Mouse (Mus musculus) heart, embryonic 15.5 days (tissue): ENCODE results near the gene Ctla4. TPM values are rescaled to one million over a fixed set of nuclear protein-coding genes. Genes with fewer than 3 reads are reported as not detected.

ENCODE experiments used
- ATAC-seq: fragments of 200-750 bp; cut with Nextera tagmentation; replicated peaks from 2 replicates; pipeline ENCODE4 v1.8.0; 2017; ENCODE audit warnings: low read depth, moderate TSS enrichment; ENCODE audit not compliant: insufficient number of reproducible peaks, insufficient read depth, low FRiP score
- H3K27ac ChIP-seq: fragments of 300-500 bp; sonication (generic); 2 replicates; pipeline ENCODE4 v1.5.1; 2015; ENCODE audit warnings: mild to moderate bottlenecking, inconsistent platforms
- H3K27me3 ChIP-seq: fragments of 300-500 bp; sonication (generic); 2 replicates; pipeline ENCODE4 v1.6.1; 2015; ENCODE audit warnings: inconsistent platforms
- H3K36me3 ChIP-seq: fragments of 300-500 bp; sonication (generic); 2 replicates; pipeline ENCODE4 v1.6.1; 2015; ENCODE audit warnings: mild to moderate bottlenecking, inconsistent platforms
- H3K4me1 ChIP-seq: fragments of 300-500 bp; sonication (generic); replicated peaks from 2 replicates; pipeline ENCODE4 v1.6.1; 2015; ENCODE audit warnings: inconsistent platforms
- H3K4me2 ChIP-seq: fragments of 300-500 bp; sonication (generic); 2 replicates; pipeline ENCODE4 v1.6.1; 2015; ENCODE audit warnings: inconsistent platforms, mild to moderate bottlenecking, moderate library complexity
- H3K4me3 ChIP-seq: fragments of 300-500 bp; sonication (generic); 2 replicates; pipeline ENCODE4 v1.5.1; 2015; ENCODE audit warnings: mild to moderate bottlenecking, inconsistent platforms
- H3K9ac ChIP-seq: fragments of 300-500 bp; sonication (generic); 2 replicates; pipeline ENCODE4 v1.6.1; 2015; ENCODE audit warnings: mild to moderate bottlenecking, inconsistent platforms
- H3K9me3 ChIP-seq: fragments of 300-500 bp; sonication (generic); replicated peaks from 2 replicates; pipeline ENCODE4 v1.6.1; 2016; ENCODE audit warnings: inconsistent platforms
- WGBS: fragments of 180-500 bp; shearing (Covaris S2); methylation state at CpG from one replicate; pipeline ENCODE4 v1.1.7; 2015; ENCODE audit warnings: mixed read lengths; 5-methylcytosine and 5-hydroxymethylcytosine counted together
- polyA plus RNA-seq: library from polyadenylated mRNA; unstranded; fragments of >200 nt; fragmentation: Nextera tagmentation; extraction: Ambion mirVana; gene quantifications from 2 replicates; pipeline ENCODE4 v1.2.1, GENCODE M21; 2015

Ctla4 gene
- polyA plus RNA-seq, 1 experiment from 2014 or later: 0.20 TPM

DNA sequence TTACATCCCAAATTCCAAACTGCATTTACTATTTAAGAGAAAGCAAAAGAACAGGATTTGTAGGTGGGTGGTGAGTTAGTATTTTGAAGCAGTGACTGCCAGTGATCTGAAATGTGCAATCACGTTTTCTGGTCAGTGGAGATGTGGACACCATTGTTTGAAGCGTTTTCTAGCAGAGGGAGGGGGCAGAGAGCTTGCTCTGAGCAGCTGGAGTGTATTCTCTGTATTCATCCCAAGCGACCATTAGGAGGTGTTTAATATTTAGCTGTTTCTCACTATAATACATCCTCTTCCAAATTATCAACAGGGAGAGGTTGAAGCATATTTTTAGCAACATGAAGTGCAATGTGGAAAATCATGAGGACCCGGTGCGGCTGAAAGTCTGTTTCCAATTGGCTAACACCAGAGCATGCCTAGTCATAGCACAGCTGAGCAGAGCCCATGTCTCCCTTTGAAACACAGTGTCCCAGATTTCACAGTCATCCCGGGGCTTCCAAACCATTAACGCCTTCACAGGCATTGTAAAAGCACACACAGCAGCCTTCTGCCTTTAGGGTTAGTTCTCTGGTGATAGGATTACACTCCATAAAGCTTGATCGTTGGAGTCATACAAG is 49.3 kb downstream of the Ctla4 start:
- peaks cover 8% of the 10 kb centered on the region for H3K4me1 ChIP-seq
- no peak overlapping the region for H3K9ac ChIP-seq
- 43% methylated on average over 8 of the region's 8 CpGs for WGBS
- H3K27me3 ChIP-seq: no peaks in the 10 kb centered on the region
- no peaks in the 10 kb centered on the region for H3K36me3 ChIP-seq
- H3K9me3 ChIP-seq: no peaks in the 10 kb centered on the region
- H3K27ac ChIP-seq: peak overlapping the region; percentile 17
- H3K4me3 ChIP-seq: no peak overlapping the region
- peak; percentile 53; the same call in 1 of the 2 replicates for ATAC-seq
- peak overlapping the region; percentile 12; the same call in 1 of the 2 replicates for H3K4me2 ChIP-seq

DNA sequence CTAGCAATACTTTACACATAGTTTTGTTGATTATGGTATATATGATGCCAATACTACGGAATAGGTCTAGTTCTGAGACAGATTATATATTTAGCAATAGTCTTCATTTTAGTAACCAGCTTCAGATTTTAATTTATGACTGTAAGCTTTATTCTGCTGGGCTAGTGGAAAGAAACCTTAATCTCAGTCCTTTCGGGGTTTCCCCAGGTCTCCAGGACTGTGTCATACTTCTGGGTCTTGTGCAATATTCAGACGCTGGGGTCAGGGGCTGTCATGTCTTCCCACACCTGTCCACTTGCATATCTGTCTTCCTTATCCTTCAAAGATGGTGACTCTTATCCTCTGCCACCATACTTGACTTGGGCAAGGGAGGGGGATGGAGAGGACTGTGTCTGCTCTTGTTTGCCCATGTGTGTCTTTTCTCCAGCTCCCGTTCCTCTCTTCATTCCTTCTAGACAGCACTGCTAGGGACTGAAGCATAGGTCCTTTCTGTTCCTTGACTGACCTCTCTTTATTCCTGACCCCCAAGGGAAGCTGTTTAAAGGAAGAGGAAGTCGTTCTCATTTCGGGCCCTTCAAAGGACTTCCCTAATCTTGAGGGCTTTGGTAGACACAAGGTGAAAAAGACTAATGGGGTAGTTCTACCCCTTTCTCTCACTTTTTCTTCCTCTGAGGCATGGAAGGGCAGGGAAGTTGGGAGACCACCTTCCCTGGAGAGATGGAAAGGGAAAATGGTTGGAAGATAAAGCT is 50.3 kb downstream of the Ctla4 start:
- Histone ChIP-seq H3K4me2 (no peak overlapping the region), H3K4me3 (no peak overlapping the region), H3K4me1 (peaks cover 8% of the 10 kb centered on the region), H3K27ac (no peak overlapping the region), H3K36me3 (no peaks in the 10 kb centered on the region), H3K9ac (no peak overlapping the region), H3K27me3 (no peaks in the 10 kb centered on the region), H3K9me3 (no peaks in the 10 kb centered on the region)
- ATAC-seq: no peak
- WGBS: 69% methylated on average over 6 of the region's 6 CpGs

GRCm38 (mm10) chr1:60938256-60938655 is 51.5 kb downstream of the Ctla4 start:
- Histone ChIP-seq H3K27me3 (no peaks in the 10 kb centered on the region), H3K9me3 (no peaks in the 10 kb centered on the region), H3K9ac (no peak overlapping the region), H3K4me1 (peaks cover 8% of the 10 kb centered on the region), H3K4me2 (no peak overlapping the region), H3K4me3 (no peak overlapping the region), H3K36me3 (no peaks in the 10 kb centered on the region), H3K27ac (no peak overlapping the region)
- ATAC-seq: no peak
- WGBS: 66% methylated on average over 2 of the region's 2 CpGs

- H3K9ac ChIP-seq: no peak overlapping the region
- no peak overlapping the region for H3K4me2 ChIP-seq
- no peaks in the 10 kb centered on the region for H3K27me3 ChIP-seq
- 73% methylated on average over 5 of the region's 5 CpGs for WGBS
- no peak overlapping the region for H3K27ac ChIP-seq
- H3K36me3 ChIP-seq: no peaks in the 10 kb centered on the region
- H3K9me3 ChIP-seq: no peaks in the 10 kb centered on the region
- peaks cover 8% of the 10 kb centered on the region for H3K4me1 ChIP-seq
- no peak for ATAC-seq
- H3K4me3 ChIP-seq: no peak overlapping the region
Observed at GRCm38 (mm10) chr1:60938974-60939373, 52.2 kb downstream of the Ctla4 start.

DNA sequence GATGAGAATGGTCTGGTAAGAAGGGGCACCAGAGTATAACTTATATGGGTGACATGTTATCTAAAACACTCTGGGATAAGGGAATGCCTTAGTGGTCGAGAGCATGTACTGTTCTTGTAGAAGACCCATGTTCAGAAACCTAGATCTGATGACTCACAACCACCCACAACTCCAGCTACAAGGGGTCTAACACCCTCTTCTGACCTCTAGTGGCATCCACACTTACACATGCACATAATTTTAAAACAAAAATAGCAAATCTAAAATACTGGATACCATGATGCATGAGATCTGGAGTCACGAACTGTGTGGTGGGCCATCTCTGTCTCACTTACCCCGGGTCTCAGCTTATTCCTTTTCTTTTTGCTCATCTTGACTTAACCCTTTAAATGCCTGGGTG is 53.2 kb downstream of the Ctla4 start:
- no peak overlapping the region for H3K9ac ChIP-seq
- no peak for ATAC-seq
- 67% methylated on average over 3 of the region's 3 CpGs for WGBS
- no peaks in the 10 kb centered on the region for H3K9me3 ChIP-seq
- H3K4me1 ChIP-seq: peaks cover 8% of the 10 kb centered on the region
- no peak overlapping the region for H3K27ac ChIP-seq
- no peak overlapping the region for H3K4me2 ChIP-seq
- no peak overlapping the region for H3K4me3 ChIP-seq
- no peaks in the 10 kb centered on the region for H3K36me3 ChIP-seq
- H3K27me3 ChIP-seq: no peaks in the 10 kb centered on the region

DNA sequence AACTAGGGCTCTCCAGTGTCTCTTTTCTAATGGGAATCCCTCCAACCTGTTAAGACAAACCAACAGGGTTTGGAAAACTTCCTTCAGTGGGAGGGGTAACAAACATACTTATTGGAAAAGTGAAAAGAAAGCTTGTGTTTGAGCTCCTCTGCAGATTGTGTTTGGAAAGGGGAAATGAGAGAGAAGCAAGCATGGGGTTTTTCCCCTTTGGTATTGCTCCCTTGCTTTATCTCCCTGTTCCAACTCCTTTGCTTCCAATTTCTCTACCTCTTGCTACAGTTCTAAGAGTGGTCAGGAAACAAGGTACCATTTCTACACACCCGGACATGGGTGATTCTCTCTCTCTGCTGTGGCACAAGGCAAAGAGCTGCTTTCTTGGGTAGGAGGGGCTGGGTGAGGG is 53.8 kb downstream of the Ctla4 start:
- no peak overlapping the region for H3K9ac ChIP-seq
- 66% methylated on average over 1 of the region's 1 CpGs for WGBS
- ATAC-seq: no peak

DNA sequence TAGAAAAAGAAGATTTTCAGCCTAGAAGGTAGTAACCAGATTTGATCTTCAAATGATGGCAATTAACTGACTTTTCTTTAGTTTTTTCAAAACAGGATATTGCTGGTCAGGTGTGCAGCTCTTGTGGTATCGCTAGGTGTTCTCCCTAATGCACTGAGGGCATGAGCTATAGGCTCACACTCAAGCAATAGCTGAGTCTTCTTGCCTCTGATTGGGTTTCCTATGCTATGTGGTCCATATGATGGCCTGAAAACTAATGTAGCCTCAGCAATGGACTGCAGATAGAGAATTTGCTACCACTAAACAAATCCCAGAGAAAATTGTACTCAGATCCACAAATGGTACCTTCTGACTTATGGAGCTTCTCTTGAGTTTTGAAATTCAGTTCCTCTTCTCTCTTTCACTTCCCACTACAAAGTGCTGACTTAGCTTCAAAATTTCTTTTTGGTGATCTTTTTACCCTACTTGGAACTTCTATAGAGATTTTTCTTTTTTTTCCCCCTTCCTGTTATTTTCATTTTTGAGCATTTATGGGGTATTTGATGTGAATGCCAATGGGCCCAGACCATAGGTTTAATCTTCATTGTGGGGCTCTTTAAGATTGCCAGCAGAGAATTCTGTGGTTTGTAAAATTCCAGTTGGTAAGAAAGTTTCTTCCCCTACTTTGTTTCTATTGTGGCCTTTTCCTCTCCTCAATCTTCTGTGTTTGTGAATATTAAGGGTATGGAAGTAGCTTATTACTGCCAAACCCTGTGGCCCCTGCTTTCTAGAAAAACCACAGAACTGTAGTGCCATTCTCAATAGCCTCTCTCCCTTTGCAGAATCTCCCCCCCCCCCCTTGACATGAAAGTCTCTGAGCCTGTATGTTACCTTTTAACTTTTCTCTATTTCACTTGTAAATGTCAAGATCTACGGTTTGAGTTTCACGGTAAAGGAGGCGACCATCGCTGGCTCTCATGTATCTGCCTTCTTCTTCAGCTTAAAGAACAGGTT is 54.6 kb downstream of the Ctla4 start:
- ATAC-seq: no peak
- no peak overlapping the region for H3K4me3 ChIP-seq
- H3K4me2 ChIP-seq: no peak overlapping the region
- H3K36me3 ChIP-seq: no peaks in the 10 kb centered on the region
- H3K9ac ChIP-seq: no peak overlapping the region
- no peak overlapping the region for H3K27ac ChIP-seq
- H3K9me3 ChIP-seq: no peaks in the 10 kb centered on the region
- H3K27me3 ChIP-seq: no peaks in the 10 kb centered on the region
- peaks cover 5% of the 10 kb centered on the region for H3K4me1 ChIP-seq
- 90% methylated on average over 5 of the region's 5 CpGs for WGBS

More for the DNA sequence above, 53.8 kb downstream of the Ctla4 start:
- H3K36me3 ChIP-seq: no peaks in the 10 kb centered on the region
- H3K4me3 ChIP-seq: no peak overlapping the region
- peaks cover 8% of the 10 kb centered on the region for H3K4me1 ChIP-seq
- no peak overlapping the region for H3K4me2 ChIP-seq
- no peaks in the 10 kb centered on the region for H3K27me3 ChIP-seq
- no peak overlapping the region for H3K27ac ChIP-seq
- no peaks in the 10 kb centered on the region for H3K9me3 ChIP-seq

DNA sequence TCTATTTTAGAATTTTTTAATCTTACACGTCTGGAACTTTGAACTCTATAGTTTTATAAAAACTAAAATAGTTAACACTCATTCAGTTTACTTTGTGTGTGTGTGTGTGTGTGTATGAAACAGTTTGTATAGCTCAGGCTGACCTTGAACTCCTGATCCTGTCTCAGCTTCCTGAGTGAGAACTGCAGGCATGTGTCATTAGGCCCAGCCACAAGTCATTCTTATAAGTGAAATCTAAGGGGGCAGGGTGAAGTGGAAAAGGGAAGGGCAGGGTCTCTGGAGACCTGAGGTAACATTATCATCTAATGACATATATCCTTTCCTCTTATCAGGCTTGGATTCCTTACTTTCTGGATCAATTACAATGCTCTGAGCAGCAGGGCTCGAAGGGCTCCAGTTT is 56.1 kb downstream of the Ctla4 start:
- no peak overlapping the region for H3K4me3 ChIP-seq
- no peaks in the 10 kb centered on the region for H3K36me3 ChIP-seq
- no peaks in the 10 kb centered on the region for H3K9me3 ChIP-seq
- WGBS: 66% methylated on average over 2 of the region's 2 CpGs
- H3K4me1 ChIP-seq: peaks cover 5% of the 10 kb centered on the region
- H3K27ac ChIP-seq: no peak overlapping the region
- H3K4me2 ChIP-seq: no peak overlapping the region
- H3K9ac ChIP-seq: no peak overlapping the region
- no peaks in the 10 kb centered on the region for H3K27me3 ChIP-seq
- no peak for ATAC-seq

DNA sequence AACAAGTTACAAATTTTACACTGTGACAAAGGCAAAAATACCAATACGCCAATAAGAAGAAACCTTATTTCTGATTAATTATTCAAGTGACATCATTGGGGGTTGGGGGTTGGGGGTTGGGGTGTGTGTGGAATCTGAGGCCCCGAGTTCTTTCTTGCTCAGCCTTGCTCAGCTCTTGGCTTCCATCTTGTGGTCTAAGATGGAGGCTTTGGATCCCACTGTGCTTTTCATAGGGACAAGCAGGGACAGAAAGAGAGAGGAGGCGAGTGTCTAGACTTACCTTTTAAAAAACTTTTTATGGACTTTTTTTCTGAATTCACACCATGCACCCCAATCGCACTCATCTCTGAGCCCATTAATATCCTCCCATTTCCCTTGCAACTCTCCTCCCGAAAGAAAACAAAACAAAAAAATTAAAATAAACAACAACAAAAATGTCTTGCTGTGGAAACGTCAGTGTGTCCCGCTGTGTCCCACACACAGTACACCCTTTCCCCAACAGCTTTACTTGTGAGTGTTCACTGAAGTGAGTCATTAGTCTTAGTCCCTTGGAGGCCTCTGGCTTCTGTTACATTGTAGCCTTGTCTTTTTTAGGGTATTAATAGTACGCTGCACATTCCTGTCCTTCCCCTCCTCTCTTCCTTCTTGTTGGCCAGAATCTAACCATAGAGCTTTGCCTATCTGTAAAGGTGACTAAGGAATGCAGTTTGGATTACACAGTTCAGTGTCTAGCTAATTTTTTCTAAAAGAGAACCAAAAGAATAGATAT is 59.0 kb downstream of the Ctla4 start:
- Histone ChIP-seq H3K27ac (no peak overlapping the region), H3K36me3 (no peaks in the 10 kb centered on the region), H3K4me1 (peaks cover 5% of the 10 kb centered on the region), H3K9ac (no peak overlapping the region), H3K4me3 (no peak overlapping the region), H3K9me3 (no peaks in the 10 kb centered on the region), H3K4me2 (no peak overlapping the region), H3K27me3 (no peaks in the 10 kb centered on the region)
- 64% methylated on average over 8 of the region's 8 CpGs for WGBS
- no peak for ATAC-seq

DNA sequence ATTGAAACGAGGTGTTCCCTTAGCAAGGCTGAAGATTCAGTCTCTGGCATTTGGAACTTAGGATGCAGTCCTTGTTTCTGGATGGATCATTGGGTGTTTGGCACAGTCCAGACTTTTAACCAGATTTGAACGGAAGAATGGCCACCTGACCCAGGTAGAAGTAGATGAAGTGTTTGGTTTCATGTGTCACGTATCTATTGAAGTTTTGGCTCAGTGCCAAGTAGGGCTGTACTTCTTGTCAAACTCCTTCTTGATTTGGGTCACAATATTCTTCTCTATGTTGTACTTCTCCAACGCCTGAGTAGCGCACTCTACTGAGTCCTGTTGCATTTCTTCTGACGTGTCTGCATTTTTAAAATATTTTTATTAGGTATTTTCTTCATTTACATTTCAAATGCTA is 61.3 kb downstream of the Ctla4 start:
- ATAC-seq: no peak
- no peak overlapping the region for H3K4me3 ChIP-seq
- no peak overlapping the region for H3K27ac ChIP-seq
- H3K4me1 ChIP-seq: peaks cover 15% of the 10 kb centered on the region
- H3K36me3 ChIP-seq: no peaks in the 10 kb centered on the region
- no peaks in the 10 kb centered on the region for H3K27me3 ChIP-seq
- H3K9ac ChIP-seq: no peak overlapping the region
- no peaks in the 10 kb centered on the region for H3K9me3 ChIP-seq
- WGBS: 76% methylated on average over 6 of the region's 6 CpGs
- no peak overlapping the region for H3K4me2 ChIP-seq

GRCm38 (mm10) chr1:60952958-60953357 is 66.2 kb downstream of the Ctla4 start:
- no peaks in the 10 kb centered on the region for H3K27me3 ChIP-seq
- H3K4me3 ChIP-seq: no peak overlapping the region
- WGBS: 26% methylated on average over 7 of the region's 7 CpGs
- H3K4me1 ChIP-seq: peaks cover 12% of the 10 kb centered on the region; the same call in 1 of the 2 replicates
- no peaks in the 10 kb centered on the region for H3K9me3 ChIP-seq
- no peak overlapping the region for H3K9ac ChIP-seq
- peak overlapping the region; percentile 48 for H3K4me2 ChIP-seq
- peak overlapping the region; percentile 79 for H3K27ac ChIP-seq
- no peaks in the 10 kb centered on the region for H3K36me3 ChIP-seq
- ATAC-seq: no peak
